Mouse (Mus musculus) right cerebral cortex, postnatal 14 days (tissue): ENCODE data around the gene Ttc23l.
"Not testable (repeated sequence)": the region's sequence is repeated elsewhere in the genome, so short reads cannot be mapped to it uniquely, and the experiment has no call there.

Source experiments
- DNase-seq: peaks from one replicate; pipeline ENCODE4 v3.0.0; 2022

Ttc23l gene

DNA sequence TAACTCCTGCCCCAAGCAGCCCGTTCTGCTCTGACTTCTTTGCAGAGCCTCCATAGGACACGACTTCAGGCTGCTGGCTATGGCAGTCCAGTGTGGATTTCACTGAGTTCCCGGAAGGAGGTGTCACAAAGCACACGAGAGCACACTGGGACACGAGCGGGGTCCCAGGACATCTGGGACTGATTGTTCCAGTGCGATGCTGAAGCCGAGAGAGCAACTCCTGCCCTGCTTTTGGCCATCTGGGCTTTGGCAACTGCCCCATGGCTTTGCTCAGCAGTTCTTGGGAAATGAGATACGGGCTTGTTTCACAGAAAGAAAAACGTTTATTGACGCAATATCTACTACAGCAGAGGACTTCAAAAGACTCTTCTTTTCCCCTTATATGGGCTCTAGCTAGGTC is 52.4 kb downstream of the Ttc23l start:
- no peak for DNase-seq

DNA sequence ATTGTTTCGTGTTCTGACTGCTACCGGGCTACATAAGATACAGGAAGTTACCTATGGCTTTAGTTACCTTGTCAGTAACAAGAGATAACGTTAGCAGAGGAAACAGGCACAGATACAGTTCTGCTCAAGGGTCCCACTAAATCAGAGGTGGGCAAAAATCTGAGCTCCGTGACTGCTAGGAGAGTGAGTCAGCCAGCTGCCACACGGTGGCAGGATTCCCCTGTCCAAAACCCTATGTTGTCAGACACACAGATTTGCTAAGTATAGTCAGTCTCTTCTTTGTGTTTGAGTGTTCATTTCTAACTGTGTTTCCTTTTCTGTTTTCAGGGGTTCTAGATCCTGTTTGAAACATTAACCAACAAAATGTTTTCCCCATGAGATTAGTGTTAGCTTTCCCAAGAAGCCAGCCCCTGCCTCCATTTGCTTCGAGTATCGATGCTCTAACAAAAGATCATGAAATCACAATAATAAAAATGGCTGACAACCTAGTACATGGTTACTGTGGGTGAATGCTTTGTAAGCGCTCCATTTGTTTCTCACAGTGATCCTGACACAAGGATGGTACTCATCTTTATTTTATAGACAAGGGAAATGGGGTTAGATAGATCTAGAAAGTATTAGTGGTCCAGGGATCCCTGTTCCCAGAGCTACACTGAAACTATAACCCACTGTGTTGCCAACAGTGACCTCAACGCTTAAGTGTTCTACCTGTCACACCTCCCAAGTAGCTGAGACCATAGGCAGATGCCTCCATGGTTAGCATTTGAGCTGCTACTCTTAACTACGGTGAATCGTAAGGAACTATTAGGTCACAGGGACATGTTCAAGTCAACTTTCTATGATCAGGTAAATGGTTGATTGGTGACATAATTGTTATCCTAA is 57.4 kb downstream of the Ttc23l start:
- peak; percentile 52 for DNase-seq

DNA sequence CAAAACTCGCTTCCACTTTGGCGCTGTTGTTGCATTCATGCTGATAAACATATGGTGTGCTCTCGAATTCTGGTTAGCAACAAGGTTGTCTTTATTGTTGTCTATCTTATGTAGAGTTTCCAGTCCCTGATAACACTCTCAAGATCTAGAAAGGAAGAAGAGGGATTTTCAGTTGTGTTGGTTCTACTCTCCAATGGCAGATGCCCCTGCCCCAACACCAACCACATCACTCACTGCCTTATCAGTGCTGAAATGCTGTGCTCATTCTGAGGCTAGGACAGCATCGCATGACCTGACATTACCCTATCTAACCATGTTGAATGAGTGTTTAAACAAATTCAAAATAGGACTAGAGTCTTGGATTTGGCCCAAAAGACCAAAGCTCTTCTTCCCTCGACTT is 58.4 kb downstream of the Ttc23l start:
- no peak for DNase-seq

DNA sequence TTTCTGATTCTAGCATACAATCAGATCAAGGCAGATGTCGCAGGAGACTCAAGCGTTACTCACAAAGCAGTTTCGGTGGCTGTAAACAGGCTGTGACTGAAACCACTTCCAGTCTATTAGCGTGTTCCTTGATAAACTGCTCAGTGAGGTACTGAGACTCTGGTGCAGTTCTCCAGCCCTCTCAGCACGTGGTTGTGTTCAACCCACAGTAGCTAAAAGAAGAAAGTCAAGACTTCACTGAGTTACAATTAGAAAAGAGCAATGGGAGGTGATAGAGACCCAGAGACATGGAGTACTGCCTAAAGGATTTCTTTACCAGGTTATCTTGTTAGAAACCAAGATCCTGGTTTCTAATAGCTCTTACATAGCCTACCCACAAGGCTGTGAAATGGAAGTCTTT is 58.9 kb downstream of the Ttc23l start:
- no peak for DNase-seq

DNA sequence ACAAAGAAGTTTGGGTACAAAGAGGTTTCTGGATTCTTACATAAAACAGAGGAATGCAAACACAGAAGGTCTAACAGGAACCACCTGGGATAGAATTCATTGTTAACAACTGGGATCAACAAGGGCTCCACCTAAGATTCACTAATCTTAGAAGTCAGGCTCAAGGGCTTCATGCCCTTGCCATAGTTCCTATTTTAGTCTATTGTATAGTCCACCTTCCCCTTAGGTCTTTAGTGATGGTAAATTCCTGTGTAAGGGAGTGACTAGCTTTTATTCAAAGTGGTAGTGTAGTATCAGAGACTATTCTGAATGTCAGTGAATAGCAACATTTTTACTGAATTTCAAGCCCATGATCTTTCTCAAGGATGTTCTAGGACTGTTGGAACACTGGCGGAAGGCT is 61.8 kb downstream of the Ttc23l start:
- not testable (repeated sequence) for DNase-seq

DNA sequence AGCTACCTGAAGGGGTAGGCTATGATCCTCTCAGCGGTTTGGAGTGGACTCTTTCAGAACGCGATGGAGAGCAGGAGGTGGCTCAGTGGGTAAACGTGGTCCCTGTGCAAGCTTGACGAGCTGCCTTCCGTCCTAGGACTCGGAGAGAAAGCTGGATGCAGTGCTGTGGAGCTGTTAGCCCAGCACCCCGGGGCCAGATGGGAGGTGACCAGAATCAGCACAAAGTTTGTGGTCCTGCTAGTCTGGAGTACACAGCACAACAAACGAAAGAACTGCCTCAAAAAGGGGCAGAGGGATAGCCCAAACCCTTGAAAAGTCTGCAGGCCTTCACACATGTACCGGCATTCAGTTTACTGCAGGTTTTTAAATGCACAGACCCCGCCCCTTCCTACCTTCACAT is 62.5 kb downstream of the Ttc23l start:
- DNase-seq = no peak

DNA sequence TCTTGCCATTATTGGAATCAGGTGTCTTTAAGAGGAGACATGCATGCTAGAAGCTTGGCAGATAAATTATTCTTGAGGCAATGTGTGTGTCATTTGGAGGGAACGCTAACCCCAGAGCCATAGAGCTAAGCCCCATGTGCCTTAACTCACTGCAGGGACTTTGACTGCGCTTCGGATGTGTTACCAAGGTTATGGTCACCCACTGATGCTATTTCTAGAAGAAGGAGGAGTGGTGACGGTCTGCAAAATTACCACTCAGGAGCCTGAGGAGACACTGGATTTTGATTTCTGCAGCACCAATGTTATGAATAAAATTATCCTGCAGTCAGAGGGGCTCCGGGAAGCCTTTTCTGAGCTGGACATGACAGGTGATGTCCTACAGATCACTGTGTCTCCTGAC is 68.4 kb downstream of the Ttc23l start:
- no peak for DNase-seq

DNA sequence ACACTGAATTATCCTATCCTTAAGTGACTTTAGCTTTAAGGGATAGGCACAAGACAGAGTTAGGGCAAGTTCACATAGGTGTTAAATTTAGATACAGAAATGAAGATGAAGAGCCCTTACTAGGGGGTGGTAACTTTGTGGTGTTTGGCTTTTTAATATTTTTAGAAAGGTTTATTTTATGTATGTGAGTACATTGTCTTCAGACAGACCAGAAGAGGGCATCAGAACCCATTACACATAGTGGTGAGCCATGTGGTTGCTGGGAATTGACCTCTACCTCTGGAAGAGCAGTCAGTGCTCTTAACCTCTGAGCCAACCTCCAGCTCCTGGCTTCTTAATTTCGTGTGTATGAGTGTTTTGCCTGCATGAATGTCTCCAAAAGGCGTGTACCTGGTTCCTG is 71.2 kb downstream of the Ttc23l start:
- no peak for DNase-seq

DNA sequence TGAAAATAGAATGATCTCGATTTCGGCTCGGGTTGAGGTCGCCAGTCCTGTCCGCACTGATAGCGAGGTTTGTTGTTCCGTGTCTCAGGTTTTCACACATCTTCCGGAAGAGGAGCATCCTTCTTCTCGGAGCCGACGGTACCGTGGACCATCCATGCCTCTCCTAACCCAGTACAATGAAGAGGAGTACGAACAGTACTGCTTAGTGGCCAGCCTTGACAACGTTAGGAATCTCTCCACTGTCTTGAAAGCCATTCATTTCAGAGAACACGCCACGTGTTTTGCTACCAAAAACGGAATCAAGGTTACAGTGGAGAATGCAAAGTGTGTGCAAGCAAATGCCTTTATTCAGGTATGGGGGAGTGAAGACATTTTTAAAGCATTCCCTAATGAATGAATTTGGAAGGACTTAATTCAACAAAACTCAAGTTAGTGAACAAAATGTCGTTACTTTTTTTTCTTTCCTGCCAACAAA is 72.1 kb downstream of the Ttc23l start:
- no peak for DNase-seq

DNA sequence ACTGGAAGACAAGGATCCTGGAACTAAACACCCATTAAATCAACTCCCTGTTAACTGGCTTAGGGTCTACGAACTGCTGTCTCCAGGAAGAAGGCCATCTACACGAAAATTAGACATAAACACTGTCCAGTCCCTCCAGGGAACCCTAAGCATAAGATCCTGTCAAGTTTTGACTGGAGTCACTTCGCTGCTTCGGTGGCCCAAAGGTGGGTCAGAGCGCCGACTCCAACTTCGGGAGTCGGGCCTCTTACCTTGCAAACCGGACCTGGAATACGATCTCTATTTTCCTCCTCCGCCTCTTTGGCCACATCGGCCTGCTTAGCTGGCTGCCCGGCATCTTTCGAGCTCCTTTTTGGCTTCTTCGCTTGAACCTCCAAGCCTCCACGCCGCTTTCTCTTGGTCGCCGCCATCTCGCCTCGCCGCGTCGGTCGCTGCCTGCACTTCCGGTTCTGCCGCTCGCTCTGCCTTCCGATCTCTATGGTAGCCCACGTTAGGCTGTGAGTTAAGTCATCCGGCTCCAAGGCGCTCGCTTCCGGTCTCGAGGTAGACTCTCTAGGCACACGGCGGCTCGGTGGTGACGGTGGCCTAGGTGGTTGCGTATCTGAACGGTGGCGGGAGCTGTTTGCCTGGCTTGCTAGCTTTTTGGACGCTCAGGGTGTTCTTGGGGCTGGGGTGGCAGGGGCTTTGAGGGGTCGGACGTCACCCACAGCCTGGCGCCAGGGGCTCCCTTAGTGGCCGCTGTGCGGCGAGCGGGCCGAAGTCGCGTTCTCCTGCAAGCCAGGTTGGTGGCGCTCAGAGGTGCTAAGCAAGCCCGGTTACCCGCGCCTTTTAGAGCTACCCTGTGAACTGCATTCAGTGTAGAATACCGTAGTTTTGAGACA is 72.7 kb downstream of the Ttc23l start, which contains the start of the genes Brix1 and Rad1:
TSS of gene Brix1 (minus strand) at position 464 of the 881 bp plus-strand sequence.
TSS of gene Rad1 (plus strand) at position 535 of the 881 bp plus-strand sequence.
- DNase-seq = peak; percentile 92

DNA sequence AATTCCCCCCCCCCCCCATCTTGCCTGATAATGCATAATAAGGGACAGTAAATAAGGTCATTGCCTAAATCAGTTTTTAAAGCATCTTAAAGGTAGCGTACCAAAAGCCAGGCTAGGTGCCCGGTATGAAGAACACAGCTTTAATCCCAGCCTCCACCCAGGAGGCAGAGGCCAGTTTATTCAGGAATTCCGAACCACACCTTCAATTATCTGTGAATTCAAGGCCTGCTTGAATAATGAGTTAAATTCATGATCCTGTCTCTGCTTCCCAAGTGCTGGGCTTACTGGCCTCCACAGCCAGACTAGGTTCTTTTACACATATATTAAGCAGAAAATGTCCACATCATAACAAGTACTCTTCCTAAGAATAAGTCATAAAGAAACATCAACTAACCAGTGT is 87.5 kb downstream of the Ttc23l start:
- DNase-seq = no peak

DNA sequence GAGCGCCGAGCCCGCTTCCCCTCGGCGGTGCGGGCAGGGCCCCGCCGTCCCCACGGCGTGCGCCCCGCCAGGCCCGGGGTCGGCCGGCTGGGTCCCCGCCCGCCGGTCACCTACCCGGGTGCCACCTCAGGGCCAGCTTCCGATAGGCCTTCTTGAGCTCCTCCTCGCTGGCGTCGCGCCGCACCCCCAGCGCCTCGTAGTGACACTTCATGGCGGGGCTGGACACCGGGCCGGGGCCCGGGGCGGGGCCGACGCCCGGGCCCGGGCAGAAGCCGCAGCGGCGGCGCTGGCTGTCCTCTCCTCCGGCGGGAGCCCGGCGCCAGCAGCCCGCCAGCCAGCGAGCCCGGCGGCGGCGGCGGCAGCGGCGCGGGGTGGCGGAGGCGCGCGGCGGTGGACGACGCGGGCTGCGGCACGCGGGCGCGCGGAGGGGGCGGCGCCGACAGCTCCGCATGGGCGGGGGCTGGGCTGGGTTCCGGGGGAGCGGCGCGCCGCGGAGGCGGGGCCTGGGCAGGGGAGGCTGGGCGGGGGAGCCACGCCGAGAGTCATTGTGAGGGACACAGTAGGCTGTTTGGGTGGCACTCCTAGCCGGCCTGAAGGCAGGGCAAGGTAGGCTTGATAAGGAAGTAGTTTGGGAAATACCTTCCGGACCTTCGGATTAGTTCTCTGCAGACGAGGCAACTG is 88.2 kb downstream of the Ttc23l start, which contains the start of gene Dnajc21:
TSS of gene Dnajc21 (minus strand) at position 366 of the 681 bp plus-strand sequence.
- DNase-seq = peak; percentile 77

DNA sequence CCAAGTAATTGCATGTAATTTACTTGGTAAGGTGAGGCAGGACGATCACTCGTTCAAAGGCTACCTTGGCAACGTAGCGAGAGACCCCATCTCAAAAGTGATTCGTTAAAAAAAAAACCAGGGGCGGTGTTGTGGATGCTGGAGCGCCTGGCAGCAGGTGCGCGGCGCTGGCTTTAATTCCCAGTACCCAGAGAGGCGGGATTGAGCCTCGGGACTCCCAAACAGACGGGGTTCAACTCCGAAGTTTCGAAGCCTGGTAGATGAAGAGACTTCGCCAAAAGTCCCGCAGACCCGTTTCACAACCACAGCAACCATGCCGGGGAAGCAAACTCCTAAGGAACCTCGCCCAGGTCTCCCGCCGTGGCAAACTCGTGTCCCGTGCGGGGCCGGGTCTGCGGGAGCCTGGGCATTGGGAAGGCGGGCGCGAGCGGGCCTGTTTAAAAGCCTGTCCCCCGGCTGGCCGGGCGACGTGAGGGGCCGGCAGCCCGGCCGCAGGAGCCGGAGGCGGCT is 88.8 kb downstream of the Ttc23l start:
- peak; percentile 16 for DNase-seq

DNA sequence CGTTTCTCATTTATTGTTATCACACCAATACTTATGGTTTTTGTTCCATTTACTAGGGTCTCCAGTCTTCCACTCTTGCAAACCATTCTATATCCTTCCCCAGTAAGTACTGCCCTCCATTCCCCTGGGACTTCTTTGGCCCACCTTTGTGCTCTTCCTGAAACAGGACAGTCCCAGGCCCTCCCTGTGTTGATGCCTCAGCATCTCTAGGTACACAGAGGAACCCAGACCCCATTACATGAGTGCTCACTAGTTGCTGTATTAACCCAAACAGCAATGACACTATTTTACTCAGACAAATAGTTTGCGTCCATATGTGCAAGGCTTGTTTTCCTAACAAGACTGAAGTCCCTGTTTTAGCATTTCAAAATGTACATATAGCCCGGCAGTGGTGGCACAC is 89.7 kb downstream of the Ttc23l start:
- no peak for DNase-seq

DNA sequence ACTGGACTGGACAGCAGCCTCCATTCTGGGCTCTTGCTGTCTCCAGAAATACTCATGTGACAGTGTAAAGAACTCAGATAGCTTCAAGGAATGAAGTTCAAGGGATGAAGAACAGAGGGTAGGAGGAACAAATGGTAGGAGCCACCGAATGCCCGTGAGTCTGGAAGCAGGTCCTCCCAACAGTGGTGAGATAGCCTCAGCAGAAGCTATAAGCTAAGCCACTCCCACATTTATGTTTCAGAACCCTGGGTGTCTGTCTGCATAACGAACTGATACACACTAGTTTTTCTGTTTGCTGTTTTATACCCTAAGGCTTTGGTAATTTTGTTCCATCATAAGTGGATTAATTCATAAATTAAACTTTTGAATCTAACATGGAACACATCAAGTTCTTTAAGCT is 93.8 kb downstream of the Ttc23l start:
- no peak for DNase-seq

DNA sequence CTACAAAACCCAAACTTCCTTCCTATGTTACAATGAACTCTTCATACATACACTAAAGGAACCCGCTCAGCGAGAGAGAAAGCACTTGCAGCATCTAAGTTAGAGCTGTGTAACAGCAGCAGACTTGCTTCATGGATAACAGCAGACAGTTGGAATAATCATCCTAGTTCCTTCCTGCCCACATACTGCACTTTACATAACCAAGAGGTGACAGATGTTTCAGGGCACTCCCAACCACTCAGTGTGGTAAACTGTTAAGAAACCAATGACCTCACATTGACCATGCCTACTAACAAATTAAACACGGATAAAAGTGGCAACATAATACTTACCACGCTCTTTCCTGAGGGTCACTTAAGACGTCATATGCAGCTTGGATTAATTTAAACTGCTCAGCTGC is 94.9 kb downstream of the Ttc23l start:
- DNase-seq = no peak

DNA sequence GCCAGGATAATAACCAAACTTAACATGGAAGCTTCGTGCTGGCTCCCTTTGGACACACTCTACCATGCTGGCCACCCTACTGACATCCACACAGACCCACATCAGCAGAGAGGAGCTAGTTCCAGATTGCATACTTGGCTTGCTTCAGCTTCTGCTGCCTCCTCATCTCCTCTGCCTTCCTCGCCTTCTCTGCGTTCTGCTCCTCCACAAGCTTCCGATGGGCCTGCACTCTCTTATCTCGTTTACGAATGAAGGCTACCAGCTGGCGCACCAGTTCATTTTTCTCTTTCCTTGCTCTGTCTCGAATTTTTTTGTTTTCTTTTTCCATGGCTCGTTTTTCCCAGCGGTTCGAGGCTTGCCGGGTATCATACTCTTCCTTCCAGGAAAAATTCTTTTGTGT is 97.5 kb downstream of the Ttc23l start:
- no peak for DNase-seq
